ENCODE assay signal across 35 mouse cellular contexts in the genomic region with DNA sequence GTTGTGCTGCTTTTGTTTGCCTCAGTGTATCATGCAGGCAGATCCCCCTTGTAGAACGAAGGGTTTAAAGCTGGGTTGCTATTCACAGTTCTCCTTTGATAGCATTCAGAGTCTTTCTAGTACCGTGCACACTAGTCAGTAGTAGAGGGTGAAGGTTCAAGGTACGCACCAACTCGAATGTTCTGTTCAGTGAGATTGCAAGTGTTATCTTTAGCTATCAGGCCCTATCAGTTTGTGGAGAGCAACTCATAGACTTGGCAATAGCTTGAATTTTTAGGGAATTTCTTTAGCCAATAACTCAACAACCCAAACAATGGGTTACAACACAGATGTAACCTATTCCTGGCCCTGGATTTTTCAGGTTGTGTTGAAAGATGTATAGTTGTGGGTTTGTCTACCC.
"Had no signal": no experiment of that assay in that cellular context is flagged by ENCODE, and none has a peak within 500 bp of the region (broad histone marks: within the 10 kb centered on the region; RNA-seq: fewer than 3 reads in every experiment).

No protein-coding gene starts in this region.

- H3K27ac ChIP-seq: heart, embryonic 10.5 days; heart, embryonic 13.5 days; heart, embryonic 15.5 days; hindbrain, embryonic 10.5 days; hindbrain, embryonic 12.5 days; hindbrain, embryonic 13.5 days; hindbrain, embryonic 14.5 days; hindbrain, embryonic 15.5 days; hindbrain, postnatal 0 days; intestine, embryonic 15.5 days; kidney, embryonic 15.5 days; kidney, postnatal 0 days; layer of hippocampus, adult 2 months had no signal

- H3K4me3 ChIP-seq: heart, embryonic 10.5 days; heart, embryonic 12.5 days; heart, embryonic 13.5 days; heart, embryonic 15.5 days; hindbrain, embryonic 10.5 days; hindbrain, embryonic 12.5 days; hindbrain, embryonic 13.5 days; hindbrain, embryonic 15.5 days; intestine, embryonic 15.5 days; kidney, embryonic 15.5 days; layer of hippocampus, adult 2 months had no signal

- H3K9me3 ChIP-seq: heart, embryonic 10.5 days; heart, embryonic 12.5 days; heart, embryonic 13.5 days; heart, embryonic 15.5 days; hindbrain, embryonic 10.5 days; hindbrain, embryonic 12.5 days; hindbrain, embryonic 13.5 days; hindbrain, embryonic 15.5 days; intestine, embryonic 15.5 days; kidney, embryonic 15.5 days had no signal

- ATAC-seq: hindbrain, embryonic 16.5 days; hindbrain, postnatal 0 days; inflammation-experienced regulatory T-cells, adult 6 months; intestine, embryonic 15.5 days; intestine, embryonic 16.5 days; intestine, postnatal 0 days had no signal

- DNase-seq: heart, postnatal 10 days; heart, postnatal 14 days; heart, postnatal 36 days; heart, postnatal 4 days; kidney, adult 11 months; kidney, adult 18-20 months; kidney, adult 2 months; kidney, adult 8-10 months; kidney, adult 9 months; kidney, postnatal 10 days; kidney, postnatal 14 days; kidney, postnatal 25 days; kidney, postnatal 36 days; kidney, postnatal 4 days; layer of hippocampus, adult 9-11 months; layer of hippocampus, postnatal 36 days had no signal

- H3K4me1 ChIP-seq: heart, embryonic 10.5 days; heart, embryonic 12.5 days; heart, embryonic 13.5 days; heart, embryonic 15.5 days; hindbrain, embryonic 10.5 days; hindbrain, embryonic 12.5 days; hindbrain, embryonic 13.5 days; hindbrain, embryonic 15.5 days; intestine, embryonic 15.5 days; kidney, embryonic 15.5 days had no signal

- H3K4me2 ChIP-seq: heart, embryonic 11.5 days; heart, embryonic 12.5 days; heart, embryonic 13.5 days; heart, embryonic 15.5 days; hindbrain, embryonic 12.5 days; hindbrain, embryonic 13.5 days; hindbrain, embryonic 14.5 days; hindbrain, embryonic 15.5 days; intestine, embryonic 15.5 days; kidney, embryonic 15.5 days had no signal

- H3K9ac ChIP-seq: heart, embryonic 12.5 days; heart, embryonic 13.5 days; heart, embryonic 15.5 days; hindbrain, embryonic 12.5 days; hindbrain, embryonic 13.5 days; hindbrain, embryonic 14.5 days; hindbrain, embryonic 15.5 days; intestine, embryonic 15.5 days; kidney, embryonic 15.5 days had no signal

- H3K27me3 ChIP-seq: heart, embryonic 12.5 days; heart, embryonic 13.5 days; heart, embryonic 15.5 days; hindbrain, embryonic 12.5 days; hindbrain, embryonic 13.5 days; hindbrain, embryonic 15.5 days; intestine, embryonic 15.5 days; kidney, embryonic 15.5 days had no signal
